Mouse (Mus musculus) heart, postnatal 0 days (tissue): ENCODE results near the gene Meis1. TPM values are rescaled to one million over a fixed set of nuclear protein-coding genes. Genes with fewer than 3 reads are reported as not detected.

Source experiments
- ATAC-seq: fragments of 200-750 bp; cut with Nextera tagmentation; 2 replicates; pipeline ENCODE4 v1.8.0; 2017; ENCODE audit warnings: low read depth, moderate number of reproducible peaks, moderate library complexity; ENCODE audit not compliant: insufficient read depth
- DNase-seq: peaks from one replicate; pipeline ENCODE4 v3.0.0-alpha.2; 2016; ENCODE audit warnings: low spot score
- H3K27ac ChIP-seq: fragments of 300-500 bp; sonication (generic); 2 replicates; pipeline ENCODE4 v1.5.1; 2014; ENCODE audit warnings: low read depth, mild to moderate bottlenecking
- H3K27me3 ChIP-seq: fragments of 300-500 bp; sonication (generic); 2 replicates; pipeline ENCODE4 v1.6.1; 2014; ENCODE audit warnings: low read length, mixed read lengths; ENCODE audit not compliant: control insufficient read depth, insufficient read depth
- H3K36me3 ChIP-seq: fragments of 300-500 bp; sonication (generic); replicated peaks from 2 replicates; pipeline ENCODE4 v1.6.1; 2014; ENCODE audit warnings: low read length, mixed read lengths; ENCODE audit not compliant: control insufficient read depth, insufficient read depth
- H3K4me1 ChIP-seq: fragments of 300-500 bp; sonication (generic); 2 replicates; pipeline ENCODE4 v1.6.1; 2014; ENCODE audit warnings: antibody characterized with exemption; ENCODE audit not compliant: control insufficient read depth, insufficient read depth
- H3K4me2 ChIP-seq: fragments of 300-500 bp; sonication (generic); 2 replicates; pipeline ENCODE4 v1.6.1; 2014; ENCODE audit warnings: low read depth, mild to moderate bottlenecking, low read length, moderate library complexity
- H3K4me3 ChIP-seq: fragments of 300-500 bp; sonication (generic); 2 replicates; pipeline ENCODE4 v1.5.1; 2014; ENCODE audit warnings: low read depth, low read length
- H3K9ac ChIP-seq: fragments of 300-500 bp; sonication (generic); replicated peaks from 2 replicates; pipeline ENCODE4 v1.6.1; 2014; ENCODE audit warnings: low read depth, low read length, mixed read lengths
- H3K9me3 ChIP-seq: fragments of 300-500 bp; sonication (generic); replicated peaks from 2 replicates; pipeline ENCODE4 v1.6.1; 2016; ENCODE audit warnings: low read length; ENCODE audit not compliant: control insufficient read depth
- CTCF ChIP-seq: IDR thresholded peaks from 2 replicates; pipeline ENCODE4 v1.5.1; 2016; ENCODE audit warnings: antibody characterized with exemption, control low read depth, low read depth
- EP300 ChIP-seq: IDR thresholded peaks from 2 replicates; pipeline ENCODE4 v1.6.1; 2016; ENCODE audit warnings: antibody characterized with exemption, low read depth
- WGBS: fragments of 180-500 bp; shearing (Covaris S2); extraction: QIAGEN DNeasy Blood & Tissue Kit; methylation state at CpG from one replicate; pipeline ENCODE4 v1.1.7; 2014; 5-methylcytosine and 5-hydroxymethylcytosine counted together
- polyA plus RNA-seq: library from polyadenylated mRNA; unstranded; fragments of >200 nt; fragmentation: Nextera tagmentation; extraction: Ambion mirVana; gene quantifications from 2 replicates; pipeline ENCODE4 v1.2.1, GENCODE M21; 2015
- total RNA-seq: library from RNA; depleted of rRNA; stranded (reverse); fragments of >200 nt; gene quantifications from 2 replicates; pipeline ENCODE4 v1.2.3, GENCODE M21; 2014; ENCODE audit warnings: low replicate concordance

Meis1 gene
- total and polyA plus RNA-seq, 2 experiments from 2014 or later = 34.8 to 35.4 TPM

GRCm38 (mm10) chr11:19005913-19006693 lies 12.7 kb downstream of the Meis1 start:
- H3K27ac ChIP-seq = no peak overlapping the region
- 49% methylated on average over 3 of the region's 3 CpGs for WGBS
- H3K4me3 ChIP-seq = no peak overlapping the region
- ATAC-seq = no peak
- DNase-seq = no peak
- H3K27me3 ChIP-seq = no peaks in the 10 kb centered on the region
- no peak overlapping the region for H3K9ac ChIP-seq
- no peaks in the 10 kb centered on the region for H3K9me3 ChIP-seq
- H3K4me1 ChIP-seq = peaks cover 49% of the 10 kb centered on the region
- no peak for TF ChIP-seq EP300
- no peak for TF ChIP-seq CTCF
- peaks cover 5% of the 10 kb centered on the region; the same call in 1 of the 2 replicates for H3K36me3 ChIP-seq
- H3K4me2 ChIP-seq = no peak overlapping the region

GRCm38 (mm10) chr11:19005007-19005912 lies 13.5 kb downstream of the Meis1 start:
- Histone ChIP-seq H3K4me3 (no peak overlapping the region), H3K27ac (no peak overlapping the region), H3K4me1 (peaks cover 43% of the 10 kb centered on the region), H3K27me3 (no peaks in the 10 kb centered on the region), H3K9me3 (no peaks in the 10 kb centered on the region), H3K4me2 (no peak overlapping the region), H3K36me3 (peaks cover 10% of the 10 kb centered on the region), H3K9ac (no peak overlapping the region)
- TF ChIP-seq CTCF (no peak), EP300 (no peak)
- ATAC-seq = no peak
- 82% methylated on average over 9 of the region's 9 CpGs for WGBS
- no peak for DNase-seq

- Histone ChIP-seq H3K36me3 (peaks cover 18% of the 10 kb centered on the region), H3K27ac (peak overlapping the region; percentile 52), H3K27me3 (no peaks in the 10 kb centered on the region), H3K4me2 (no peak overlapping the region), H3K9ac (no peak overlapping the region), H3K4me1 (peaks cover 27% of the 10 kb centered on the region; the same call in 1 of the 2 replicates), H3K4me3 (no peak overlapping the region), H3K9me3 (no peaks in the 10 kb centered on the region)
- no peak for DNase-seq
- TF ChIP-seq CTCF (no peak), EP300 (no peak)
- no peak for ATAC-seq
- 36% methylated on average over 5 of the region's 5 CpGs for WGBS
Measured at GRCm38 (mm10) chr11:19003066-19003465, 15.7 kb downstream of the Meis1 start.

- Histone ChIP-seq H3K4me2 (no peak overlapping the region), H3K36me3 (peaks cover 44% of the 10 kb centered on the region), H3K9ac (no peak overlapping the region), H3K9me3 (no peaks in the 10 kb centered on the region; the same call in 1 of the 2 replicates), H3K27me3 (no peaks in the 10 kb centered on the region), H3K27ac (no peak overlapping the region), H3K4me3 (no peak overlapping the region), H3K4me1 (0 out of 2 replicates have a peak, but pooled peaks cover 6% of the 10 kb centered on the region)
- ATAC-seq (no peak), DNase-seq (no peak)
- TF ChIP-seq CTCF (no peak), EP300 (no peak)
- 80% methylated on average over 4 of the region's 4 CpGs for WGBS
Measured at GRCm38 (mm10) chr11:18996767-18997166, 22.0 kb downstream of the Meis1 start.

GRCm38 (mm10) chr11:18996289-18996688 lies 22.5 kb downstream of the Meis1 start:
- 86% methylated on average over 2 of the region's 2 CpGs for WGBS
- H3K27ac ChIP-seq = no peak overlapping the region

More at GRCm38 (mm10) chr11:18996289-18996688, 22.5 kb downstream of the Meis1 start:
- Histone ChIP-seq H3K36me3 (peaks cover 47% of the 10 kb centered on the region), H3K27me3 (no peaks in the 10 kb centered on the region), H3K4me1 (0 out of 2 replicates have a peak, but pooled peaks cover 6% of the 10 kb centered on the region), H3K9me3 (no peaks in the 10 kb centered on the region; the same call in 1 of the 2 replicates), H3K4me3 (no peak overlapping the region), H3K4me2 (no peak overlapping the region), H3K9ac (no peak overlapping the region)
- ATAC-seq (no peak), DNase-seq (no peak)
- no peak for TF ChIP-seq CTCF
- no peak for TF ChIP-seq EP300
